Mouse (Mus musculus) small intestine, adult 2 months (tissue): ENCODE measurements around the gene Rab11fip3. TPM values are rescaled to one million over a fixed set of nuclear protein-coding genes. Genes with fewer than 3 reads are reported as not detected.
A peak's percentile ranks its signal among the peaks of the same experiment; 100 is the strongest.

Source experiments
- H3K27ac ChIP-seq: fragments of 200-500 bp; 2 replicates; pipeline ENCODE4 v1.5.1; 2012; ENCODE audit warnings: low read depth, low read length, control low read depth, inconsistent platforms; ENCODE audit not compliant: insufficient read depth
- H3K27me3 ChIP-seq: fragments of 200-500 bp; 2 replicates; pipeline ENCODE4 v1.6.1; 2012; ENCODE audit warnings: mild to moderate bottlenecking, moderate library complexity, low read length, inconsistent platforms; ENCODE audit not compliant: control insufficient read depth, insufficient read depth
- H3K36me3 ChIP-seq: fragments of 200-500 bp; 2 replicates; pipeline ENCODE4 v1.6.1; 2012; ENCODE audit warnings: mild to moderate bottlenecking, low read length, control low read depth, inconsistent platforms; ENCODE audit not compliant: control insufficient read depth, insufficient read depth
- H3K4me1 ChIP-seq: fragments of 200-500 bp; 2 replicates; pipeline ENCODE4 v1.6.1; 2012; ENCODE audit warnings: low read length, inconsistent platforms, mixed read lengths; ENCODE audit not compliant: control insufficient read depth, insufficient read depth, insufficient read length
- H3K4me3 ChIP-seq: fragments of 200-500 bp; 2 replicates; pipeline ENCODE4 v1.5.1; 2012; ENCODE audit warnings: low read depth, mild to moderate bottlenecking, control low read depth, inconsistent platforms, low read length, moderate library complexity
- CTCF ChIP-seq: fragments of 200-500 bp; IDR thresholded peaks from 2 replicates; pipeline ENCODE4 v1.5.1; 2012; ENCODE audit warnings: low read depth, mild to moderate bottlenecking, control low read depth, inconsistent platforms, low read length, moderate library complexity, mixed read lengths; ENCODE audit not compliant: insufficient replicate concordance, insufficient read length; ENCODE audit errors: extremely low read depth
- POLR2A ChIP-seq: fragments of 200-500 bp; IDR thresholded peaks from 2 replicates; pipeline ENCODE4 v1.6.1; 2012; ENCODE audit warnings: low read depth, mild to moderate bottlenecking, control low read depth, inconsistent platforms, low read length, moderate library complexity
- WGBS: fragments of 180-500 bp; shearing (Covaris S2); methylation state at CpG from one replicate; pipeline ENCODE4 v1.1.7; 2018; 5-methylcytosine and 5-hydroxymethylcytosine counted together
- polyA plus RNA-seq: library from polyadenylated mRNA; depleted of rRNA; stranded (reverse); fragments of >200 nt; gene quantifications from 2 replicates; pipeline ENCODE4 v1.2.3, GENCODE M21; 2012

Gene Rab11fip3
- polyA plus RNA-seq, 1 experiment, result 116 TPM

DNA sequence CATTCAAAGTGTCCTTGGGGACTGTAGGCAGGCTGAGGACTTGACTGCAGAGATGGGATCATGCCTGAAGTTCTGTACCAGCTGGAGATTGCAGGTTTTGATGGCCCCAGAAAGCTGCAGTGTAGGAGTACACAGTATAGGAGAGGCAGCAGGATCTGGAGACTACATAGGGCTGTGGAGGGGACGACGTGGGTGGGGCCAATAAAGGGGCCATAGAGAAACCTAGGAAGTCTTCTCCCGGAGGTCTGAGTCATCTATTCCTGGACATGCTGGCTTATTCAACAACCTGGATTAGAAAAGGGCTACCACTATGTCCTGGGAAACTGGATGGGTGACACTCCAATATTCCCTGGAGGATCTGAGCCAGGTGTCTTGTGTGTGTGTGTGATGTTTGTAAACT lies 113.6 kb downstream of the Rab11fip3 start:
- Histone ChIP-seq H3K4me3 (no peak overlapping the region), H3K4me1 (no peaks in the 10 kb centered on the region; the same call in 1 of the 2 replicates), H3K36me3 (peaks cover 17% of the 10 kb centered on the region), H3K27ac (no peak overlapping the region), H3K27me3 (peaks cover 16% of the 10 kb centered on the region)
- TF ChIP-seq CTCF, result no peak
- TF ChIP-seq POLR2A, result no peak
- WGBS, result 26% methylated on average over 3 of the region's 3 CpGs

GRCm38 (mm10) chr17:25954671-25955070 lies 114.7 kb downstream of the Rab11fip3 start:
- H3K27me3 ChIP-seq, result peaks cover 16% of the 10 kb centered on the region
- TF ChIP-seq POLR2A (no peak), CTCF (no peak)
- H3K4me1 ChIP-seq, result no peaks in the 10 kb centered on the region; the same call in 1 of the 2 replicates
- 63% methylated on average over 2 of the region's 2 CpGs for WGBS
- H3K4me3 ChIP-seq, result no peak overlapping the region
- H3K36me3 ChIP-seq, result peaks cover 8% of the 10 kb centered on the region; the same call in 1 of the 2 replicates
- H3K27ac ChIP-seq, result no peak overlapping the region

- no peak overlapping the region for H3K4me3 ChIP-seq
- 82% methylated on average over 5 of the region's 5 CpGs for WGBS
- H3K4me1 ChIP-seq, result no peaks in the 10 kb centered on the region; the same call in 1 of the 2 replicates
- TF ChIP-seq CTCF, result no peak
- TF ChIP-seq POLR2A, result no peak
- no peaks in the 10 kb centered on the region for H3K36me3 ChIP-seq
- peaks cover 16% of the 10 kb centered on the region for H3K27me3 ChIP-seq
- H3K27ac ChIP-seq, result no peak overlapping the region
Measured at GRCm38 (mm10) chr17:25953161-25953560, 116.2 kb downstream of the Rab11fip3 start.

DNA sequence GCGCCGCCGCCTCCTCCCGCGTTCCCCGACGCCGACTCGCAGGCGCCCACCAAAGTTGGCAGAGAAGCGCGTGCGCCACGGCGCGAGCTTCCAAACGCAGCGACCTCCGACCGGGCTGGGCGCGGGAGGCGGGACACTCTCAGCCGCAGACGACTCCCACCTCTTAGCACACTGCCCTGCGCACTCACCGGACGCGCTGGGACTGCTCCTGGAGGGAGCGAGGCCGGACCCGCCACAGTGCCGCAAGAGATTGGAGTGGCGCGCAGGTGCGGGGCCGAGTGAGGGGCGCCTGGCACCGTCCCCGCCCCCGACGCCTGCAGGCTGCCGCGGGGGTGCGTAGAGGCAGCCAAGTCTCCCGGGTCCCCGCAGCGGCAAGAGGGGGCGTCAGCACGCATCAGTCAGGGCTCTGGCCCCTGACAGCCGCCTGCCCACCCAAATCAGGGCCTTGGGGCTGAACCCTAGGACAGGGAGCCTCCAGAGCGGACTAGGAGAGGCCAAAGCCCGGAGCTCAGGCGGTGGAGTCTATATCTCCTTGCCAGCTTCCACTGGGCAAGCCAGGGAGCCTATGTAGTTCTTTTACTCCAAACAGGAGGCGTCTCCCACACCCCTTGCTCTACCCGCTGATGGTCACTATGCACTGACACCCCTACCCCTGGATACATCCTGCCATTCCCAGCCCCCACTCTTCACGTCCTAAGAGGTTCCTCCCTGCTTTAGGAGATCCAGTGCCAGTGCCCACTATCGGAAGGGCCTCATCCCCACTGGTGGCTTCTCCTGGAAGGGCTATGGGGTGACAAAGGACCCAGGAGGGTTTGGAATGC lies 117.3 kb downstream of the Rab11fip3 start, which contains the start of gene A930017K11Rik:
TSS of gene A930017K11Rik (minus strand) at position 763 of the 821 bp plus-strand sequence.
- H3K27me3 ChIP-seq, result peaks cover 16% of the 10 kb centered on the region
- no peaks in the 10 kb centered on the region; the same call in 1 of the 2 replicates for H3K4me1 ChIP-seq
- no peak within 1 kb of the TSS for H3K27ac ChIP-seq
- TF ChIP-seq CTCF (no peak), POLR2A (no peak)
- H3K4me3 ChIP-seq, result peak within 1 kb of the TSS; percentile 54
- no peaks in the 10 kb centered on the region for H3K36me3 ChIP-seq
- 4% methylated on average over 58 of the region's 58 CpGs for WGBS

DNA sequence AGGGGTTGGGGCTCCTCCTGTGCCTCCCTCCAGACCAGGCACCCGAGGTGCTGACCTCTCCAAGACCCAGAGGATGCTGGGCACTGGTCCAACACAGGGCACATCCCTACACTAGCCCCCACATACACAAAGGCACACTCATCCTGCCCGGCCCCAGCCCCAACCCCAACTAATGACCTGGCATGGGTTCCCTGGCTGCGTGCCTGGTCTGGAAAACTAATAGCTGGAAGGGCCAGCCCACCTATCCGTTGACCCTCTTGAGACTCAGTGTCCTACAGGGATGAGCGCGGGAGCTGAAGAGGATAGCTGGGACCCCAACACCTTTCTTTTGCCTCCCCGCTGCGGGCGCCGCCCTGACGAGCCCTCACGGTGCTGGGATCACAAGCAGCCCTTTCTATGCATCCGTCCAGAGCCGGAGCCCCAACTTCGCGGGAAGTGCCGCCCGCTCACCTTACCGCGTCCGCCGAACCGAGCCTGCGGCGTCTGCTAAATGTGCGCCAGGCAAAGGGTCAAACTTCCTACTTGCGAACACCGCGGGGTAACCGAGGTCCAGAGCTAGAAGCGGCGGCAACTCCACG lies 118.0 kb downstream of the Rab11fip3 start:
- no peak overlapping the region for H3K27ac ChIP-seq
- peaks cover 16% of the 10 kb centered on the region for H3K27me3 ChIP-seq
- TF ChIP-seq CTCF, result no peak
- TF ChIP-seq POLR2A, result no peak
- H3K36me3 ChIP-seq, result no peaks in the 10 kb centered on the region
- H3K4me3 ChIP-seq, result peak overlapping the region; percentile 54
- 2% methylated on average over 33 of the region's 33 CpGs for WGBS
- H3K4me1 ChIP-seq, result no peaks in the 10 kb centered on the region; the same call in 1 of the 2 replicates

DNA sequence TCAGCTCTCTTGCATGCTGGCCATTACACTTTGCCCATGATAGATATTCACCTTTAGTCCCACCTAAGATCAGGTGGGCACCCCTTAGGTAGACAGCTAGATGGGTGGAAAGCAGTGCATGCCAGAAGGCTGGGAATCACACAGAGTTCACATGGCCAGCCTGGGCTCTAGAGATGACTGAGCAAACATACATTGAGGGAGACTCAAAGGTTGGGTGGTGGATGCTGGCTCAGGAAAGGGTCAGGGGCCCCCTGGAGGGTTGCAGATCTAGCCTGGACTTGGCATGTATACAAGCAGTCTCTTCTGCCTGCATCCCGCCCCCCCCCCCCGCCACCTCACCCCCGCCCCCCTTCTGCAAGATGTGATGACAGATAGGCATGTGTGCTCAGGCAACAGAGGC lies 118.6 kb downstream of the Rab11fip3 start:
- H3K27ac ChIP-seq, result no peak overlapping the region
- WGBS, result 7% methylated on average over 3 of the region's 3 CpGs
- no peak overlapping the region for H3K4me3 ChIP-seq
- TF ChIP-seq POLR2A, result no peak
- TF ChIP-seq CTCF, result no peak
- H3K27me3 ChIP-seq, result peaks cover 16% of the 10 kb centered on the region
- no peaks in the 10 kb centered on the region; the same call in 1 of the 2 replicates for H3K4me1 ChIP-seq
- no peaks in the 10 kb centered on the region for H3K36me3 ChIP-seq

GRCm38 (mm10) chr17:25949981-25950380 lies 119.4 kb downstream of the Rab11fip3 start:
- H3K36me3 ChIP-seq, result no peaks in the 10 kb centered on the region
- H3K27me3 ChIP-seq, result peaks cover 16% of the 10 kb centered on the region
- H3K27ac ChIP-seq, result no peak overlapping the region
- WGBS, result 67% methylated on average over 5 of the region's 5 CpGs
- TF ChIP-seq CTCF (no peak), POLR2A (no peak)
- no peak overlapping the region for H3K4me3 ChIP-seq
- no peaks in the 10 kb centered on the region; the same call in 1 of the 2 replicates for H3K4me1 ChIP-seq
